Mouse (Mus musculus): ENCODE results near the gene Fkbpl.

DNA sequence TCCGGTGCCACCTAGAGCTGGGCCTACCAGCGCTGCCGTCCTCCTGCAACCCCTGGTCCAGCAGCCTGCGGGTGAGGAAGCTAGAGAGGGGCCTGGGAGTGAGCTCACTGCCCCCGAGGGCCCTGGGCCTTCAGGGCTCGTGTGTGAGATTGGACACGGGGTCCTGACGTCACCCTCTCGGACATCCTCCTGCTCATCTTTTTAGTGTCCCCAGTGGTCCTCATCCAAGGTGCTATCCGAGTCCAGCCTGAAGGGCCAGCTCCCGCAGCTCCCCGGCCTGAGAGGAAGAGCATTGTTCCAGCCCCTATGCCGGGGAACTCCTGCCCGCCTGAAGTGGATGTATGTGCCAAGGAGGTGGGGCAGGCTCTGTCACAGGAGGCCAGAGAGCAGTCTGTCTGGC, 6.2 kb downstream of the Fkbpl start:
- no peak for TF ChIP-seq POLR2A (IDR thresholded peaks at IDR 0.05; ENCODE audit: low read depth, low read length)
- TF ChIP-seq CTCF (IDR thresholded peaks at IDR 0.05; ENCODE audit: extremely low read depth, insufficient read depth, insufficient read length, insufficient replicate concordance), result no peak

Data from spleen, adult 2 months (tissue).